Mouse (Mus musculus) heart, embryonic 14.5 days (tissue): Measurements from ENCODE around the gene Wdsub1. TPM values are rescaled to one million over a fixed set of nuclear protein-coding genes. Genes with fewer than 3 reads are reported as not detected.
A peak's percentile ranks its signal among the peaks of the same experiment; 100 is the strongest.

Experiments used
- ATAC-seq: fragments of 200-750 bp; cut with Nextera tagmentation; 2 replicates; pipeline ENCODE4 v1.8.0; 2017; ENCODE audit warnings: low read depth, moderate TSS enrichment; ENCODE audit not compliant: insufficient number of reproducible peaks, insufficient read depth, low FRiP score
- H3K27ac ChIP-seq, 2 experiments: fragments of 200-500 bp in 1 of 2; fragments of 300-500 bp in 1 of 2; sonication (generic) in 1 of 2; replicated peaks in 1 of 2; 2 replicates each; pipeline ENCODE4 v1.5.1; 2012 to 2014; ENCODE audit warnings: low read depth in 2 of 2, low read length in 2 of 2, control low read depth in 1 of 2, mild to moderate bottlenecking in 1 of 2, mixed read lengths in 1 of 2; ENCODE audit not compliant: control insufficient read depth in 1 of 2, insufficient read depth in 1 of 2
- H3K27me3 ChIP-seq: fragments of 300-500 bp; sonication (generic); 2 replicates; pipeline ENCODE4 v1.6.1; 2014; ENCODE audit warnings: mild to moderate bottlenecking, low read length, control low read depth; ENCODE audit not compliant: control insufficient read depth, insufficient read depth
- H3K36me3 ChIP-seq: fragments of 300-500 bp; sonication (generic); 2 replicates; pipeline ENCODE4 v1.6.1; 2014; ENCODE audit warnings: mild to moderate bottlenecking, control low read depth, low read length, mixed read lengths; ENCODE audit not compliant: control insufficient read depth, insufficient read depth
- H3K4me1 ChIP-seq, 2 experiments: fragments of 200-500 bp in 1 of 2; fragments of 300-500 bp in 1 of 2; sonication (generic) in 1 of 2; 2 replicates each; pipeline ENCODE4 v1.6.1; 2012 to 2014; ENCODE audit warnings: low read length in 2 of 2, control low read depth in 1 of 2, mixed read lengths in 1 of 2; ENCODE audit not compliant: control insufficient read depth in 2 of 2, insufficient read depth in 2 of 2
- H3K4me2 ChIP-seq: fragments of 300-500 bp; sonication (generic); 2 replicates; pipeline ENCODE4 v1.6.1; 2014; ENCODE audit warnings: mild to moderate bottlenecking, low read length
- H3K4me3 ChIP-seq, 2 experiments: fragments of 200-500 bp in 1 of 2; fragments of 300-500 bp in 1 of 2; sonication (generic) in 1 of 2; 2 replicates each; pipeline ENCODE4 v1.5.1; 2012 to 2014; ENCODE audit warnings: low read length in 2 of 2, mild to moderate bottlenecking in 2 of 2, control low read depth in 1 of 2, low read depth in 1 of 2, moderate library complexity in 1 of 2; ENCODE audit not compliant: control insufficient read depth in 1 of 2, insufficient read depth in 1 of 2
- H3K9ac ChIP-seq: fragments of 300-500 bp; sonication (generic); 2 replicates; pipeline ENCODE4 v1.6.1; 2014; ENCODE audit warnings: mild to moderate bottlenecking, low read length
- H3K9me3 ChIP-seq: fragments of 300-500 bp; sonication (generic); 2 replicates; pipeline ENCODE4 v1.6.1; 2016; ENCODE audit warnings: low read length, control low read depth; ENCODE audit not compliant: control insufficient read depth
- WGBS: fragments of 180-500 bp; shearing (Covaris S2); extraction: QIAGEN DNeasy Blood & Tissue Kit; methylation state at CpG from one replicate; pipeline ENCODE4 v1.1.7; 2014; 5-methylcytosine and 5-hydroxymethylcytosine counted together
- polyA plus RNA-seq: library from polyadenylated mRNA; unstranded; fragments of >200 nt; fragmentation: Nextera tagmentation; extraction: Ambion mirVana; gene quantifications from 2 replicates; pipeline ENCODE4 v1.2.1, GENCODE M21; 2014

Wdsub1 gene
- polyA plus RNA-seq, 1 experiment from 2014 or later, result 52.4 TPM

DNA sequence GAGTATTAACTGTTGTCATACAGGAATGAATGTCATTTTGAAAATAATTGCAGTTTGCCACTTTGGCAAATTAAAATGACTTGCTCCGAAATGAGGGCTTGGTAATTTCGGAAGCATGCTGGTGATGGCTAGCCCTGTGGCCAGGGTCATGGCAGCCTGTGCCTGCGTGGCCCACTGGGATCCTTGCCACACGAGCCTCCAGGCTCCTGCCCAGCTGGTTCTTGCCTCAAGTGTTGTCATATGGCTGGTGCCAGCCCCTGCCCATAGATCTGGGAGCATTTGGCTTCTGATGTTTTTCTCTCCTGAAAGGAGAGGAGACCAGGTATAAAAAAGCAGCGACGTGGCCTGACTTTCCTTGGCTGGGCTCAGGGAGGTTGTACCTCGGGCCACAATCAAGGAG is 72.4 kb downstream of the Wdsub1 start:
- peaks cover 0 to 12% of the 10 kb centered on the region in 2 experiments for H3K4me1 ChIP-seq
- no peak for ATAC-seq
- H3K27ac ChIP-seq, result no peak overlapping the region; a peak in 1 of 4 replicates
- 92% methylated on average over 7 of the region's 7 CpGs for whole genome bisulfite sequencing
- no peak overlapping the region for H3K9ac ChIP-seq
- no peaks in the 10 kb centered on the region for H3K9me3 ChIP-seq
- H3K4me2 ChIP-seq, result no peak overlapping the region
- H3K27me3 ChIP-seq, result no peaks in the 10 kb centered on the region
- H3K36me3 ChIP-seq, result peaks cover 59% of the 10 kb centered on the region
- H3K4me3 ChIP-seq, result no peak overlapping the region

DNA sequence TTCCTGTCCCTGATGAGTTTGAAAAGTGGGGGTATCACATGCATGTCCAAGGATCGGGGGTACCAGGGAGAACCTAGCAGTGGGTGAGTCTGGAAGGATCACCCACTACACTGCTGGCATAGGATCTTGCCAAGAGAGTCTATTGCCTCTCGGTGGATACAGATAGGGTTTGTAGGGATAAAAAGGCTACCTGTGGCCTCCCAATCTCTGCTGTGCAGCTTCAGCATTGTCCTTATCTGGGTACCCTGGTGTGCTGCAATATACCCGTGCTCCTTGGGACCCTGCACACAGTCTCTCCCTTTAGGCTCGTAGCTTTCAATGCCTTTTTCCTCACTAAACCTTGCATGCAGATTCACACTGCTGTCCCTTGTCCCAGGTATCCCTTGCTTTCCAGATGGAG is 73.8 kb downstream of the Wdsub1 start:
- Histone ChIP-seq H3K9me3 (no peaks in the 10 kb centered on the region), H3K27me3 (no peaks in the 10 kb centered on the region), H3K9ac (no peak overlapping the region), H3K4me1 (peaks cover 0 to 12% of the 10 kb centered on the region in 2 experiments), H3K4me3 (no peak overlapping the region), H3K4me2 (no peak overlapping the region), H3K36me3 (peaks cover 60% of the 10 kb centered on the region), H3K27ac (no peak overlapping the region)
- no peak for ATAC-seq
- WGBS, result 77% methylated on average over 4 of the region's 4 CpGs

DNA sequence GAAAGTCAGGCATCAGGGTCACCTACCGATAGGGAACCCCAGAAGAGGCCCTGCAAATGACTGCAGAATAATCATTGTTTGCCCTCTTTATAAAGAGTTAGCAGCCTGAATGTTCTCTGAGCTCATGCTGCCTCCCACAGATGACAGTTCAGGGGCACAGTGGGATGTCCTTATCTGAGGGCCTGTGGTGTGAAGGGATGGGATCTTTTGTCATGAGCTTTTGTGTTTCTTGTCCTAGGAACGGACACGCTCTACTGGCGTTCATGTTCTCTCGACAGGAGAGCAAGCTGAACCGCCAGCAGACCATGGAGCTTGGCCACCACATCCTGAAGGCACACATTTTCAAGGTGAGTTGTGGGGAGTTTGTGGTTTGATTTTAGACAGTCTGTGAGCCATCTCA is 76.4 kb downstream of the Wdsub1 start:
- H3K4me3 ChIP-seq, result no peak overlapping the region
- H3K27ac ChIP-seq, result 0 out of 4 replicates have a peak overlapping the region, but pooled peaks of 1 of the 2 experiments have one; percentile 3
- H3K4me1 ChIP-seq, result peaks cover 8 to 12% of the 10 kb centered on the region in 2 experiments
- H3K4me2 ChIP-seq, result no peak overlapping the region
- H3K27me3 ChIP-seq, result no peaks in the 10 kb centered on the region
- no peak overlapping the region for H3K9ac ChIP-seq
- H3K36me3 ChIP-seq, result peaks cover 69% of the 10 kb centered on the region
- ATAC-seq, result no peak
- WGBS, result 40% methylated on average over 6 of the region's 6 CpGs
- no peaks in the 10 kb centered on the region for H3K9me3 ChIP-seq

DNA sequence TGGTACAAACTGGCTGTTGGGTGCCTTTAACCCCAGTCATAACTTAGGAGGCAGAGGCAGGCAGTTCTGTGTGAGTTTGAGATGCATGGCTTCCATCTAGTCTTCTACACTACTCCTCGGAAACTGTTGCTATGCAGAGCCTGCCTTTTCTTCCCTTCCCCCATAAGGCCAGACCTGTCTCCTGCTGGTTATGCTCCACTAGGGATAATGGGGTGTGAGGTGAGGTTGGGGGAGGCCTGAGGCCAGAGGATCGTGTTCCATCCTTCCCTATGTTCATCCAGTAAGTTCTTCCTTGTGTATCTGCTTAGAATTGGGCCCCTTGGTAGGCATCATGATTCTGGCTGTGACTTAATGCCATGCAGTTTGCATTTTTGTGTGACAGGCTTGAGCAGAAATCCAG is 76.8 kb downstream of the Wdsub1 start:
- H3K4me3 ChIP-seq, result no peak overlapping the region
- H3K4me1 ChIP-seq, result peaks cover 8% of the 10 kb centered on the region in 2 experiments
- H3K4me2 ChIP-seq, result no peak overlapping the region
- peaks cover 69% of the 10 kb centered on the region for H3K36me3 ChIP-seq
- H3K9ac ChIP-seq, result no peak overlapping the region
- ATAC-seq, result no peak
- H3K27ac ChIP-seq, result 0 out of 4 replicates have a peak overlapping the region, but pooled peaks of 1 of the 2 experiments have one; percentile 3
- H3K27me3 ChIP-seq, result no peaks in the 10 kb centered on the region
- 56% methylated on average over 2 of the region's 2 CpGs for WGBS
- H3K9me3 ChIP-seq, result no peaks in the 10 kb centered on the region

DNA sequence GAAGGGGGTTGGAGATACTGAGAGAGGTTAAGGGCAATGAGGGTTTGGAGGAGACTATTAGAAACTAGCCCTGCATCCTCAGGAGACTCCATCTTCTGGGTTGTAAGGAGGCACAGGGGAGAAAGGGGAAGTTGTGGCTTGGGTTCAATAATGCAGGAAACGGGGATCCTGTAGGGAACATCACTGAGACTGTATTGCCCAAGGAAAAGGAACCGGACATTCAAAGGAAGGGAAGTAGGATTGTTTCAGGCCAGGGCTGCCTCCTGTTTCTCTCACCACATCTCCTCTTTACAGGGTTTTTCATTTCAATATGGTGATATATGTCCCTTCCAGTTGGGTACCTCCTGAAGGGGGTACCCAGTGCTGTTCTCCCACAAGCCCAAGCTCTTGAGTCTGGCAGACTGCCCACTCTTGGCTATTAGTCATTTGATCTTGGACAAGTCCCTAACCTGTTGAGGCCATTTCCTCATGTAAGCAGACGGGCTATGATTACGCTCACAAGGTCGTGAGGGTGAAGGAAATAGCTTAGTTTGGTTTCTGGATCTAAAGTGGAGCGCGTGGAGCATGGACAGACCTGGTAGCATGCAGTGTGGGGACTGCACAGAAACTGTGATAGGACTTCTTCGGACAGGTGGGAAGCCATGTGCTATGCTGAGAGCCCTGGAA is 79.5 kb downstream of the Wdsub1 start:
- WGBS, result 66% methylated on average over 8 of the region's 8 CpGs
- Histone ChIP-seq H3K4me1 (peaks cover 15 to 16% of the 10 kb centered on the region in 2 experiments), H3K36me3 (peaks cover 66% of the 10 kb centered on the region), H3K9ac (no peak overlapping the region), H3K27me3 (no peaks in the 10 kb centered on the region), H3K4me3 (no peak overlapping the region), H3K9me3 (no peaks in the 10 kb centered on the region), H3K4me2 (no peak overlapping the region), H3K27ac (no peak overlapping the region)
- no peak; the same call in 1 of the 2 replicates for ATAC-seq
